Mouse (Mus musculus) monocyte, adult 2 months (primary cell): ENCODE measurements around the gene Rnf212.
"Not testable (repeated sequence)": the region's sequence is repeated elsewhere in the genome, so short reads cannot be mapped to it uniquely, and the experiment has no call there.

Source experiments
- DNase-seq, 2 experiments: peaks; one replicate each; pipeline ENCODE4 v3.0.0; 2022; ENCODE audit warnings: low spot score in 2 of 2, low read depth in 1 of 2

The Rnf212 gene

GRCm38 (mm10) chr5:108774630-108775306, at the start of gene Rnf212:
Gene Rnf212 (minus strand): TSS chr5:108774982.
- no peak for DNase-seq

DNA sequence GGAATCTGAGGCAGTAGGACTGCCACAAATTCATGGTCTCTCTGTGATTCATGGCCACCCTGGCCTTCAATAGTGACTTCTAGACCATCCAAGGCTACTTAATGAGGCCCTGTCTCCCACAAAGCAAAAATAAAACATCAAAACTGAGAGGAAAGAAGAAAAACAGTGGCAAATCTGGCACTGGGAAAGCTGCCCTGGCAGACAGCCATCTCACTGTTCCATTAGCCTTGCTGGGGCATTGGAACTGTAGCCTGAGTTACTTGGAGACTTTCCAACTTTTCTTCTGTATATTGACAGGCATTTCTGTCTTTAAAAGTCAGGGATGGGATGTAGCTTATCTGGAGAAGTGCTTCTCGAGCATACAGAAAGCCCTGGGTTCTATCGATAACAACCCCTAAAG, 48.5 kb upstream of the Rnf212 start:
- DNase-seq: no peak

GRCm38 (mm10) chr5:108808750-108809149, 34.0 kb upstream of the Rnf212 start, which contains the start of gene Vmn2r8:
Gene Vmn2r8 (minus strand): TSS chr5:108808850.
- DNase-seq: not testable (repeated sequence)

GRCm38 (mm10) chr5:108803646-108804045, 28.9 kb upstream of the Rnf212 start:
- DNase-seq: no peak

- DNase-seq: not testable (repeated sequence)
Observed at GRCm38 (mm10) chr5:108795263-108795662, 20.5 kb upstream of the Rnf212 start, which contains the start of gene Tmed11. Gene Tmed11 (minus strand): TSS chr5:108795363.

DNA sequence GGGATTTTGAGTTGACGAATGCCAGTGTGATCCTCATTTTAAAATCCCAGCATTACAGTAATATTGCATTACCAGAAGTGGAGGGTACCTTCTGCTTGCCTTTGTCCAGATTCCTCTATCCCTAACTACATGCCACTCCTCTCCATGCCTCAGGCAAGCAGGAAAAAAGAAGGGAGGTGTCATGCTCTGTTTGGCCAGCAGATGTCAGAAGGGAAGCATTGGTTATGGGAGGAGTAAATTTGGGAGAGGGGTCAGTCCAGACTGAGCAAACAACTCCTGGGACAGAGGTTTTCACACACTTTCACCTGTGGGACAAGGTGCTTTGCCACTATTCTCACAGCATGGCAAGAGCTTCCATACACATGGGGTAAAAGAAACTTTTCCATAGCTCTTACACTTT, 15.6 kb upstream of the Rnf212 start:
- DNase-seq: not testable (repeated sequence)

DNA sequence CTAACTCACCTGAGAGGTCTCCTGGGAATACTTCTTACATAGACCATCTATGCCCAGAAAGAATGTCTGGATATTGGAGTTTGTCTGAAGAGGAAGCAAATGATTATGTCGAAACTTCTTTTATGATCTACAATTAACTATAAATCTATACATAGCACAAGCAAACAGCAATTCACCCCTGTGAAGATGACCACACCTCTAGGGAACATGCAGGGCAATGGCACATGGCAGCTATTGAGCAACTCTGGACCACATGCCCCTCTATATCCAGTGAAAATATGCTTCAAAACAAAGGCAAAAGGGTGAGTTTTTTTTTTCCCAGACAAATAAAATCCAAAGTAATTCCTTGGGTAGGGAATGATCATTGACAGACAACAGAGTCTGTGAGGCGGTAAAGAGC, 14.8 kb downstream of the Rnf212 start:
- DNase-seq: no peak

DNA sequence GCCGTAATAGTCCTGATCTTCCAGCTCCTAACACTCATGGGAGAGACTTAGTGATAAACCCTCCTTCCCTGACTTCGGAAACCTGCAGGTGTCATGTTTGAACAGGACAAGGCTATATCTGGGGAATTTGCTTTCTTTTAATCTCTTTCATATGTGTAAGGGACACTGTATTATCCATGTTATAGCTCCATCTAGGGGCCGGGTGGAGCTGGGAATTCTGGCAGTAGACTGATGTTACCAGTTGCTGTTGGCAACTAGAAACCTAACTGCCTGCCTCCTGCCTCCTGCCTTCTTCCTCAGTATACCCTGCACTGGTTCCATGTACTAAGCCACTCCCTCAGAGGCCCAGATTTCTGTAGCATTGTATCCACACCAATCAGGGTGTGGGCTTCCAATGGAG, 16.4 kb downstream of the Rnf212 start:
- no peak for DNase-seq

GRCm38 (mm10) chr5:108751258-108751657, 23.5 kb downstream of the Rnf212 start:
- not testable (repeated sequence) for DNase-seq

DNA sequence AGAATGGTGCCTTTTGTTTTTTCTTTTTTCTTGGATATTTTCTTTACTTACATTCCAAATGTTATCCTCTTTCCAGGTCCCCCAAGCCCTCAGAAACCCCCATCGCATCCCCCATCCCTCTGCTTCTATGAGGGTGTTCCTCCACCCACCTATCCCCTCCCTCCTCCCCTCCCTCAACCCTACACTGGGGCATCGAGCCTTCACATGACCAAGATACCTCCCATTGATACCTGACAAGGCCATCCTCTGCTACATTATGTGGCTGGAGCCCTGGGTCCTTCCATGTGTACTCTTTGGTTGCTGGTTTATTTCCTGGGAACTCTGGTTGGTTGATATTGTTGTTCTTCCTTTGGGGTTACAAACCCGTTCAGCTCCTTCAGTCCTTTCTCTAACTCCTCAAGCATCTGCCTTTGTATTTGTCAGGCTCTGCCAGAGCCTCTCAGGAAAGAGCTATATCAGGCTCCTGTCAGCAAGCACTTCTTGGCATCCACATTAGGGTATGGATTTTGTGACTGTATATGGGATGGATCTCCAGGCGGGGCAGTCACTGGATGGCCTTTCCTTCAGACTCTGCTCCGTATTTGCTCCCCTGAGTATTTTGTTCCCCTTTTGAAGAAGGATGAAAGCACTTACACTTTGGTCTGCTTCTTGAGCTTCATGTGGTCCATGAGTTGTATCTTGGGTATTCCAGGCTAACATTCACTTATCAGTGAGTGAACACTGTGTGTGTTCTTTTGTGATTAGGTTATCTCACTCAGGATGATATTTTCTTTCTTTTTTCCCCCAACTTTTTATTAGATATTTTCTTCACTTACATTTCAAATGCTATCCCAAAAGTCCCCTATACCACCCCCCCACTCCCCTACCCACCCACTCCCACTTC, 24.2 kb downstream of the Rnf212 start:
- DNase-seq: no peak

DNA sequence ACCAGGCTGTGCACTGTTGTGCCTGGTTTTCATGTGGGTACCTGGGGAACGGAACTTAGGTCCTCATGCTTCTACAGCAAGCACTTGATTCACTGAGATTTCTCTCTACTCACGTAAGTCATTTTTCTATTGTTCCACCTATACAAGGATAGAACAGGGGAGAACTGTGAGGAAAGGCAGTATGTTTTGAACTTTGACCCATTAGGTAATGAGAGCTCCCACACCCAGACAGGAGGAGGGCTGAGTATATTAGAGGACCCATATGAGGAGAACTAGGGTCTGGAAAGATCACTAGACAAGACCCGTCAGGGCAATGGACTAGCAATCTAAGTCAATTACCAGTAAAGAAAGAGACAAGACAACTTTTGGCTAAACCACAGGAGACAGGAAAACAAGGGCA, 30.2 kb downstream of the Rnf212 start:
- DNase-seq: no peak

DNA sequence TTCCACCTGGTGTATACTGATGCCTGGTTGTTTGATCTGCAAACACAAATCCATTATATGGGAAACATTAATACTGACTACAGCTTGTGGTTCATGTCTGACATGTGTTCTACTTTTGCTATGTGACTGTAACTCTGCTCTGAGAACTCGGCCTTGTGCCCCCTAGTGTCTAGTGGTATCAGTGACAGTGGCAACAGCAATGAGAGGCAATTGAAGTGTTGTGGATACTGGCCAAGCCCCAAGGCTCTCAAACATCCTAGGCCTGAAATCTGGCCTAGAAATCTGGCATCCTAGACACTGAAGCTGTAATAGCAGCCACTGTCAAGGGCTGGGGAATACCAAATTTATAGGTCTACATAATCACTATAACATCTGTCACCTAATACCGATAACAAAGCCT, 30.9 kb downstream of the Rnf212 start:
- no peak for DNase-seq

GRCm38 (mm10) chr5:108742596-108742995, 32.2 kb downstream of the Rnf212 start:
- DNase-seq: no peak

DNA sequence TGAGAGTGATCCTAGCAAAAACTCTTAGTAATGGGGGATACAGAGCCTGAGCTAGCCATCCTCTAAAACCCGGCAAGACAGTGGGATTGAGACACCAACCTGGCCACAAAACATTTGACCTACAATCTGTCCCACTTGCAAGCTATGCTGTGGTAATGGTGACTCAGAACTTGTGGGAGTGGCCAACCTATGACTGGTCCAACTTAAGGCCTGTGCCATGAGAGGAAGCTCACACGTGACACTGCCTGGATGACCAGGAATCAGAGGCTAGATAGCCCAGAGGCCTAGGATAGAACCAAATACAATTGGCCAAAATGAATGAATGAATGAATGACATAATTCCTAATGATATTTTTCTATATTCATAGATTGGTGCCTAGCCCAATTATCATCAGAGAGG, 32.9 kb downstream of the Rnf212 start:
- DNase-seq: no peak

DNA sequence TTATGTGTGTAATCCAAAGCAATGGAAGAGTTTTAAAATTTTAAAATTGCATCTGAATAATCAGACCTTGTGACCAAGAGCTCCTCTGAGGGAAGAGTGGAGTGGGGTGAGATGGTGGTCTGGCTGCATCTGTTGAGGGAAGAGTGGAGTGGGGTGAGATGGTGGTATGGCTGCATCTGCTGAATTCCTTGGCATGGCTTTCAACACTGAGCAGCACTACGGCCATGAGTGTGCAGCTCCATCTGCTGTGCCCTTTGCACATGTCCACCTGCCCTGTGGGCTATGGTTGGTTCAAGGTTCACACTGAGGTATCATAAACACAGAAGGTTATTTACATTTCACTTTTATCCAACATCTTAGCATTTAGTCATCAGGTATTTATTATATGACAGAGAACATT, 47.4 kb downstream of the Rnf212 start:
- DNase-seq: no peak

DNA sequence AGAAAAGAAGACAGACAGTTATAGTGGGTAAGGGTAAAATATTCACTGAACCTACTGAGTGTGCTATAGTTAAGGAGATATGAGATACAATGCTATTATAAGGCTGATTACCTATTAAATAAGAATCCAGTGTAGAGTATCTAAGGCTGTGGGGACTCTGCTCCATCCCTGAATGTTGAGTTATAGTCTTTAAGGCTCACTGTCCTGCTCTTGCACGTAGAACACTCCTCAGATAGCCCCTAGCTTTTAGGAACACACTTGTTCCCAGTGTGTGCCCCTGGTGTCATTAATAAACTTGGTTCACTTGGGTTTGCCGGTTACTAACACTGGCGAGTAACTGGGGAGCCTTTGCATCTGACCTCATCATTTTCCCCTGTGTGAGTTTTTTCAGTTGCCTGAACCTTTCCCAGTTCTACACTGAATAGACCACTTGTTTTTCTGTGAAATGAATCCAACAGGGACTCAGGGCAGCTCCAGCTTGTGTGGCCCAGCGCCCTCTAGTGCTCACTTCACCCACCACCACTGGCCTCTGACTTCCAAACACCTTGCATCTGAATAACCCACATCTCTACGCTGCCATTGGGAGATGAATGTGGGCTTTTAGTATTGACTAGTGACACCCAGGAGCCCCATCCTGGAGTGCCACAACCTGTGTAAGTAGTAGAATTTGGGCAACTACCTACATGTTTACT, 48.1 kb downstream of the Rnf212 start:
- no peak for DNase-seq

- DNase-seq: no peak
Observed at GRCm38 (mm10) chr5:108724006-108724405, 50.8 kb downstream of the Rnf212 start.

DNA sequence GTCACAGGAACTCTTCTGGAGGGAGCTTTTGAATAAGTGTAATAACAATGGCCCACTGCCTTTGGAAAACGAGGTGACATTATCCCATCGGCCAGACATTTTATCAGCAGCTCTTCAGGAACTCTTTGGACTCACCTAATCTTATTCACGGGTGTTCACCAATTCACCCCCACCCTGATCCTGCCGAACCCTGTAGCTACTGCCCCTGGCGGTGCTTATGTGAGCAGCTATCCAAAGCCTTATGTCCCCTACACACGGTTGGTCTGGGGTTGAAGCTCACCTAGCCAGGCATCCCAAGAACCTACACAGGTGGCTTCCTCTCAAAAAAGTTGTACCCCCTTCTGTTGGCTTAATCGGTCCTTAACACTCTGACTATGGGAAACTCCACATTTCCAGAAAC, 55.0 kb downstream of the Rnf212 start:
- no peak for DNase-seq

DNA sequence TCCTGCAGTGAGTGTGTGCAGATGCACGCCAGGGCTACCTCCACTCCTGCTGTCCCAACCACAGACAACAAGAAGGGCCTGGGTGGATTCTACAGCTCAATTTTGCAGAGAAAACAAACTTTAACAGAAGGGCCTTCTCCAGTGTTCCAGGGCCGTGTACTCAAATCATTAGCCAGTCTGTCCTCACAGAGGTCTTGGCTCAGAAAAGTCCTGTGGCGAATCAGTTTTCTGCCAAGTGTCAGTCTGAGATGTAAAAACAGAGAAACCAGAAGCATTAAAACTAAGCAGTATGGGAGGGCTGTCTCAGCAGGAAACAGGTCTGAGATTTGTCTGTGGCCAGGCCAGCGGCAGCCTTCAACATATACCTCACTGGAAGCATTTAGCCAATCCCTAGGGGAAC, 56.7 kb downstream of the Rnf212 start:
- no peak for DNase-seq

DNA sequence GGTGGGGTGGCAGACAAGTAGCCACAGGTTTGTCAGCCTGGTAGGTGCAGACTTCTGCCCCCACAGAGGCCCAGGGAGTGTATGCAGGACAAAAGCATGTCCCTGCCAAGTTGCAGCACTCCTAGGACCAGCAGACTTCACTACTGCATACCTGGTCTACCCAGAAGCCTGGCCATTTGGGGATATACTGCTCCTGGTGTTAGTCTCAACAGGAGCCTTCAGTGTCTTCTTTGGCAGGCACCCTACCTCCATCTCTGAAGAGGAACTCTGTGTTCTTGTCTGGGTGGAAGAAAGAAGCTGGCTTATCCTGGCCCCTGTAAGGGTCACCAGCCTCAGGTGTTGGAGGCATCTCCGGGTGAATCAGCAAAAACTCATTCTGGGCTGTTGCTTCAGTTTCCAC, 58.8 kb downstream of the Rnf212 start:
- DNase-seq: no peak

GRCm38 (mm10) chr5:108714149-108714548, 60.6 kb downstream of the Rnf212 start:
- DNase-seq: no peak

GRCm38 (mm10) chr5:108713691-108714090, 61.1 kb downstream of the Rnf212 start:
- DNase-seq: no peak
